Mouse (Mus musculus): ENCODE results near the gene Ptprg. TPM values are rescaled to one million over a fixed set of nuclear protein-coding genes. Genes with fewer than 3 reads are reported as not detected.

Ptprg gene
- polyA plus RNA-seq, 1 experiment = 12.1 TPM

DNA sequence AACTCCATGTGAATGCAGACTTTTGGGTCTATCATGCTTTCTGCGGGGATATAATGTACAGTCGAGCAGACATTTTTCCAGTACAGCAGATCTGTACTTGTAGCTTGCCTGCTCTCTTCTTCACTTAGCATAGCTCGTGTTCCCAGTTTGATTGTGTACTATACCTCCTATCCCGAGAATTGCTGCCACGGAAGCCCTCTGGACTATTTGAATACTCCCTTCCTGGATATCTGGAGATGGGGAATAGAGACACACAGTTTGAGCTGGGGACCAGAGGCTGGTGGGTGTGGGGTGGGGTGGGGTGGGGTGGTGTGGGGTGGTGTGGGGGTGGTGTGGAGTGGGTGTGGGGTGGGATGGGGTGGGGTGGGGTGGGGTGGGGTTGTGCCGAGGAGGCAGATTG is 263.9 kb downstream of the Ptprg start:
- Histone ChIP-seq H3K4me1 (ENCODE audit: control insufficient read depth, insufficient read depth, low read length) (no peaks in the 10 kb centered on the region), H3K27ac (ENCODE audit: control insufficient read depth, insufficient read depth, low read depth, low read length) (no peak overlapping the region), H3K36me3 (ENCODE audit: control insufficient read depth, insufficient read depth, low read length) (no peaks in the 10 kb centered on the region), H3K4me3 (ENCODE audit: control insufficient read depth, low read depth, low read length) (no peak overlapping the region), H3K27me3 (ENCODE audit: control insufficient read depth, insufficient read depth, low read length) (no peaks in the 10 kb centered on the region)
- no peak for TF ChIP-seq CTCF (IDR thresholded peaks at IDR 0.05; ENCODE audit: control insufficient read depth, insufficient read depth, insufficient replicate concordance, low read depth, low read length)
- no peak for TF ChIP-seq POLR2A (IDR thresholded peaks at IDR 0.05; ENCODE audit: control insufficient read depth, low read depth, low read length)

DNA sequence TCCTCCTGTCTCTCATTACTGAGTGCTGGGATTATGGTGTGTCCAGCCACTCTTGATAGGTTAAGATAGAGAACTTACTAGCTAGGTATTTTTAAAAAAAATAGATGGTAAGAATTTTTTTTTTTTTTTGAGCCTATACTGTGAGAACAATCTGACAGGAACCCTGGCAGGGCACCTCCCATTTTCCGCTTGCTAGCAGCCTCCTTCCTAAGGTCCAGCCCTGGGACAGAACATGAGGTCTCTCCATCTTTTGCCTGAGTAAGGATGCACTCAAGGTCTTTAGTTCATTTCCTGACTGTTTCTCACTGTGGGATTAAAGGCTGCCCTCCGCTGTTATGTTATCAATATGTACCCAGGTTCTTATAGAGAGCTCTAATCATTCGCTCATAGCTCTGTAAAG is 264.7 kb downstream of the Ptprg start:
- TF ChIP-seq POLR2A (IDR thresholded peaks at IDR 0.05; ENCODE audit: control insufficient read depth, low read depth, low read length) (no peak), CTCF (IDR thresholded peaks at IDR 0.05; ENCODE audit: control insufficient read depth, insufficient read depth, insufficient replicate concordance, low read depth, low read length) (no peak)
- no peaks in the 10 kb centered on the region for H3K4me1 ChIP-seq (ENCODE audit: control insufficient read depth, insufficient read depth, low read length)
- no peak overlapping the region for H3K4me3 ChIP-seq (ENCODE audit: control insufficient read depth, low read depth, low read length)
- no peak overlapping the region for H3K27ac ChIP-seq (ENCODE audit: control insufficient read depth, insufficient read depth, low read depth, low read length)
- H3K36me3 ChIP-seq (ENCODE audit: control insufficient read depth, insufficient read depth, low read length) = no peaks in the 10 kb centered on the region
- no peaks in the 10 kb centered on the region for H3K27me3 ChIP-seq (ENCODE audit: control insufficient read depth, insufficient read depth, low read length)

DNA sequence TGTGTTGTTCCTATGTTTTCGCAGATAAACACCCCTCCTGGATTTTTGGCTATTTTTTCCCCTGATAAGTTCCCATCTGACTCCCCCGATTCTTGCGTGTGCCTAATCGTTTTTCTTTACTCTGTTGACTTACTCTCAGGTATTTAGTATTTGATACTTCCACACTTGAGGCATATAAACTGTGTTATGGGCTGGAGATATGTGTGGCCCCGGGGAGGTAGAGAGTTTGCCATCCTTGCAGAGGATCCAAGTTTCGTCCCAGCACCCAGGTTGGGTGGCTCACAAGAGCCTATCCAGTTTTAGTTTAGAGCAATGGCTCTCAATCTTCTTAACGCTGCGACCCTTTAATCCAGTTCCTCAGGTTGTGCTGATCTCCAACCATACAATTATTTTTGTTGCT is 265.4 kb downstream of the Ptprg start:
- TF ChIP-seq CTCF (IDR thresholded peaks at IDR 0.05; ENCODE audit: control insufficient read depth, insufficient read depth, insufficient replicate concordance, low read depth, low read length) = no peak
- no peak for TF ChIP-seq POLR2A (IDR thresholded peaks at IDR 0.05; ENCODE audit: control insufficient read depth, low read depth, low read length)
- H3K27ac ChIP-seq (ENCODE audit: control insufficient read depth, insufficient read depth, low read depth, low read length) = no peak overlapping the region
- no peaks in the 10 kb centered on the region for H3K36me3 ChIP-seq (ENCODE audit: control insufficient read depth, insufficient read depth, low read length)

DNA sequence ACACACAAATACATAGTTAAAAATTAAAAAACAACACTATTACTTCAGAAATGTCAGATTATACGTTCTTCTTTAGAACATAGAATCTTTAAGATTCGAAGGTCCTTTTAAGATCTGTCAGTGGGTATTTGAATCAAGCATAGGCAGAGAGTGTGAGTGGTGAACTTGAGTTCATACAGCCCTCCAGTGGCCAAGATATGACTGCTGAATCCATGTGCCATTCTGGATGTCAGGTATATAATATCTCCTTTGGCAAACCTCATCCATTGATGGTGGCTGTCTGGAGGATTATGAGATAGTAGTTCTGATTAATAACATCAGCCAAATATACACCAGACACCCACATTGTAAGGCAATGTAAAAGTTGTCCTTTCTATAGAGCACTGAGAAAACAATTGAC is 266.0 kb downstream of the Ptprg start:
- H3K27ac ChIP-seq (ENCODE audit: control insufficient read depth, insufficient read depth, low read depth, low read length) = no peak overlapping the region
- no peak overlapping the region for H3K4me3 ChIP-seq (ENCODE audit: control insufficient read depth, low read depth, low read length)
- TF ChIP-seq POLR2A (IDR thresholded peaks at IDR 0.05; ENCODE audit: control insufficient read depth, low read depth, low read length) = no peak
- TF ChIP-seq CTCF (IDR thresholded peaks at IDR 0.05; ENCODE audit: control insufficient read depth, insufficient read depth, insufficient replicate concordance, low read depth, low read length) = no peak
- no peaks in the 10 kb centered on the region for H3K27me3 ChIP-seq (ENCODE audit: control insufficient read depth, insufficient read depth, low read length)
- H3K36me3 ChIP-seq (ENCODE audit: control insufficient read depth, insufficient read depth, low read length) = no peaks in the 10 kb centered on the region
- H3K4me1 ChIP-seq (ENCODE audit: control insufficient read depth, insufficient read depth, low read length) = no peaks in the 10 kb centered on the region

More for the DNA sequence above, 265.4 kb downstream of the Ptprg start:
- H3K4me1 ChIP-seq (ENCODE audit: control insufficient read depth, insufficient read depth, low read length) = no peaks in the 10 kb centered on the region
- H3K27me3 ChIP-seq (ENCODE audit: control insufficient read depth, insufficient read depth, low read length) = no peaks in the 10 kb centered on the region
- no peak overlapping the region for H3K4me3 ChIP-seq (ENCODE audit: control insufficient read depth, low read depth, low read length)

DNA sequence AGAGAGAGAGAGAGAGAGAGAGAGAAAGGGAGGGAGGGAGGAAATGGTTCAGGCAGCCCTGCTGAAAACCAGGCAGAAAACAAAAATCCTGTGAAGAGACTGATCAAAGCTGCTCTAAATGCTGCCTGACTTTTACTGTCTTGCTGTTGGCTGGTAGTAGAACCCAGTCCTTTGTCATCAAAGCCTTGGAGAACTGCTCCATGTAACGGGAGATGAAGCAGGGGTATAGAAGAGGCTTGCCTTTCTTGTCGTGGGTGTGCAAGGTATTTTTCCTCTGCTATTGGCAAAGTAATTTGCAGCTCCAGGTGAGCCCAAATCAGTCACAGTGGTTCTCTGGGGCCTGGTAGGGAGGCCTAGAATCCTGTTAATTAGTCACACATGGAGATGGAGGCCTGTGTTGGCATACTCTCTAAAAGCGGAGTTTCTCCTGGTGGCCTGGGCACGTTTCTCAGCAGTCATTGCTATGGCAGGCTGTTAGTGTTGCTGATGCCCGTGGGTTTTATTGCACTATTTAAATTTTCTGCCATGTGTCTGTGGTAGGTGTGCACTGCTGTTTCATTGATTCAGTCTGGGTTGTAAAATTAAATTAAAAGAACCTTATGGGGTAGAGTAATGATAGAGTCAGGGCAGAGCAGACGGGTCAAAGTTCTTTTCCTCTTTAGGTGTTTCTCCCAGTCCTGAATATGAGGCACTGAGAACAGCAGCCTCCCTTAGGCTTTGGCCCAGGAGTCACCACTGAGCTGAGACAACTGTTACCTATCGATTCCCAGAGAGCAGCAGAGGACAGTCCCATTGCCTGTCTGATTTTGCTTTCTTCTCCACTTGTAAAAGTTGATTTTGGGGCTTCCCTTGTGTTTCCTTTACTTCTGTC is 269.7 kb downstream of the Ptprg start:
- Histone ChIP-seq H3K4me1 (ENCODE audit: control insufficient read depth, insufficient read depth, low read length) (no peaks in the 10 kb centered on the region), H3K36me3 (ENCODE audit: control insufficient read depth, insufficient read depth, low read length) (no peaks in the 10 kb centered on the region), H3K4me3 (ENCODE audit: control insufficient read depth, low read depth, low read length) (no peak overlapping the region), H3K27me3 (ENCODE audit: control insufficient read depth, insufficient read depth, low read length) (no peaks in the 10 kb centered on the region), H3K27ac (ENCODE audit: control insufficient read depth, insufficient read depth, low read depth, low read length) (no peak overlapping the region)
- no peak for TF ChIP-seq POLR2A (IDR thresholded peaks at IDR 0.05; ENCODE audit: control insufficient read depth, low read depth, low read length)
- TF ChIP-seq CTCF (IDR thresholded peaks at IDR 0.05; ENCODE audit: control insufficient read depth, insufficient read depth, insufficient replicate concordance, low read depth, low read length) = no peak

DNA sequence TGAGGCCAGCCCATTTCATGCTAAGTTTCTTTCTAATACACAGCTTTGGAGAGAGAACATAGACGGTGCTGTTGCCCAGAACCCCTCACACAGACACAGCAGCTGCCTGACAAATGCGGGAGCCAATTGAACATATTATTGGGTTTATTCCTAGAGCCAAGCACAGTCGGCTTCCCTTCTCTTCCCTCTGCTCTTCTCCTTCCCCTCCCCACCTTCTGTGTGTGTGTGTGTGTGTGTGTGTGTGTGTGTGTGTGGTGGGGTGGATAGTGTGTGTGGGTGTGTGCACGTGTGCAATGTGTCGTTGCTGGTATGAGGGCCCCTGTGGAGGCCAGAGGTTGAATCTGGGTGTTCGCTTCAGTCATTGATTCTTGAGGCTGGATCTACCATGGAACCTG is 270.4 kb downstream of the Ptprg start:
- TF ChIP-seq CTCF (IDR thresholded peaks at IDR 0.05; ENCODE audit: control insufficient read depth, insufficient read depth, insufficient replicate concordance, low read depth, low read length) (no peak), POLR2A (IDR thresholded peaks at IDR 0.05; ENCODE audit: control insufficient read depth, low read depth, low read length) (no peak)
- Histone ChIP-seq H3K27ac (ENCODE audit: control insufficient read depth, insufficient read depth, low read depth, low read length) (no peak overlapping the region), H3K36me3 (ENCODE audit: control insufficient read depth, insufficient read depth, low read length) (no peaks in the 10 kb centered on the region), H3K4me3 (ENCODE audit: control insufficient read depth, low read depth, low read length) (no peak overlapping the region), H3K4me1 (ENCODE audit: control insufficient read depth, insufficient read depth, low read length) (no peaks in the 10 kb centered on the region), H3K27me3 (ENCODE audit: control insufficient read depth, insufficient read depth, low read length) (no peaks in the 10 kb centered on the region)

DNA sequence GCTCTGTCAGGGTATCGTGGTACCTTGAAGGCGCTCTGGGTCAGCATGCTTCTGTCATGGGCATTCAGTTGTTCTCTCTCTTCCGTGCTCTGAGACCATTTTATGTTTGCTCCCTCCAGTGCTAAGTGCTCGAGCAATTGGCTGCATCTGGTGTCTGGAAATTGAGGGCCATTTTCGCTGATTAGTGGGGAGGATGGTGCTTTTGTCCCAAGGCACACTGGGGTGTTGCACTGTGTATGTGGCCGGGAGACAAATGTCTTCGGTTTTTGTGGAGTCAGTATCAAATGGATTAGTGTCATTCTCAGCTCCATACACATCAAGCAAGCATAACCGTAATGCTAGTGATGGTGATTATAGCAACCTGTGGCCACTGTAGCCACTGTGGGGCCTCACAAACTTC is 271.6 kb downstream of the Ptprg start:
- H3K27me3 ChIP-seq (ENCODE audit: control insufficient read depth, insufficient read depth, low read length) = no peaks in the 10 kb centered on the region
- no peaks in the 10 kb centered on the region for H3K36me3 ChIP-seq (ENCODE audit: control insufficient read depth, insufficient read depth, low read length)
- no peaks in the 10 kb centered on the region for H3K4me1 ChIP-seq (ENCODE audit: control insufficient read depth, insufficient read depth, low read length)
- no peak overlapping the region for H3K27ac ChIP-seq (ENCODE audit: control insufficient read depth, insufficient read depth, low read depth, low read length)
- no peak for TF ChIP-seq POLR2A (IDR thresholded peaks at IDR 0.05; ENCODE audit: control insufficient read depth, low read depth, low read length)
- no peak for TF ChIP-seq CTCF (IDR thresholded peaks at IDR 0.05; ENCODE audit: control insufficient read depth, insufficient read depth, insufficient replicate concordance, low read depth, low read length)
- H3K4me3 ChIP-seq (ENCODE audit: control insufficient read depth, low read depth, low read length) = no peak overlapping the region
